Mouse (Mus musculus) bone marrow macrophage, adult 2 months (primary cell): Measurements from ENCODE around the gene Gm7233.
"Not testable (repeated sequence)": the region's sequence is repeated elsewhere in the genome, so short reads cannot be mapped to it uniquely, and the experiment has no call there.

Source experiments
- CTCF ChIP-seq: IDR thresholded peaks from 2 replicates; pipeline ENCODE4 v1.5.1; 2012; ENCODE audit warnings: low read depth, mild to moderate bottlenecking, low read length, moderate library complexity
- POLR2A ChIP-seq: IDR thresholded peaks from 2 replicates; pipeline ENCODE4 v1.6.1; 2012; ENCODE audit warnings: mild to moderate bottlenecking, low read depth, low read length, borderline replicate concordance

DNA sequence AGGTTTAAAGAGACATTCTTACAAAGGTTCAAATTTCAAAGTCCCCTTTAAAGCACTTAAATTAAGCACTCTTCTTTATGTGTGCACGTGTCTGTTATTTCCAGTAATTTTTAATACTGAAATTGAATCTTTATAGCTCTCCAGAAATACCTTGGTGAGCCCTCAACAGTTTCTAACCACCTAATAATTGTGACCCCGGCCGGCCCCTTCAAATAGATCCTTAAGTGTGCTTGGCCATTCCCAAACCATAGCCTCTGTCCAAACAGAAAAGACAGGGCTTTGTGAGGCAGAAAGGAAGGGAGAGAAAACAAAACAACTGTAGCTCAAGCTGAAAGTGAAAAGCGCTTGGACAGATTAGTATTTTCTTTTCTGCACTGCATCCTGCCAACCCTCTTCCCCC, 12.5 kb upstream of the Gm7233 start:
- not testable (repeated sequence) for TF ChIP-seq CTCF, POLR2A
